1 mouse cellular context compared by ENCODE assay signal in genomic region chr3:95317414-95318080, GRCm38 (mm10).
TF ChIP-seq lines count a peak whose summit lies in the region.

No protein-coding gene starts in this region.

TF ChIP-seq in CH12.LX, 34 proteins besides CTCF, POLR2A, EP300 and RAD21:
- TF ChIP-seq PAX5 (IDR thresholded peaks at IDR 0.05; ENCODE audit: low read length) (no peak), TCF12 (IDR thresholded peaks at IDR 0.05; ENCODE audit: low read depth, low read length) (no peak), MEF2A (IDR thresholded peaks at IDR 0.05; ENCODE audit: borderline replicate concordance, low read depth, low read length) (no peak), SMC3 (IDR thresholded peaks at IDR 0.05; ENCODE audit: low read depth, low read length) (no peak), TBP (conservative IDR thresholded peaks at IDR 0.05; ENCODE audit: low read depth, low read length) (no peak), SIN3A (IDR thresholded peaks at IDR 0.05; ENCODE audit: low read length) (no peak), MYC (IDR thresholded peaks at IDR 0.05; ENCODE audit: low read depth, low read length) (no peak)
